8 mouse cellular contexts compared by ENCODE assay signal in genomic region chr13:117202755-117203471, GRCm38 (mm10). TPM values are rescaled to one million over a fixed set of nuclear protein-coding genes. Genes with fewer than 3 reads are reported as not detected.
DNase-seq lines count a peak whose midpoint lies in the region; ATAC-seq and TF ChIP-seq lines count a peak whose summit lies in the region.

No protein-coding gene starts in this region.

- no peak overlapping the region for H3K27ac ChIP-seq in ES-Bruce4 (ENCODE audit: insufficient read depth, low read length)
- no peak overlapping the region for H3K27ac ChIP-seq in forebrain, postnatal 0 days (ENCODE audit: low read depth, low read length)
- H3K27ac ChIP-seq in neural tube, embryonic 15.5 days (replicated peaks) = no peak overlapping the region

- H3K4me2 ChIP-seq in forebrain, postnatal 0 days (ENCODE audit: low read depth) = no peak overlapping the region
- H3K4me2 ChIP-seq in neural tube, embryonic 15.5 days = no peak overlapping the region

- H3K9ac ChIP-seq in ES-Bruce4 (ENCODE audit: low read depth, poor library complexity, severe bottlenecking) = no peak overlapping the region
- H3K9ac ChIP-seq in forebrain, postnatal 0 days = no peak overlapping the region
- H3K9ac ChIP-seq in neural tube, embryonic 15.5 days (replicated peaks) = no peak overlapping the region

- 44% methylated on average over 22 of the region's 22 CpGs for WGBS in forebrain, postnatal 0 days
- 48% methylated on average over 22 of the region's 22 CpGs for WGBS in neural tube, embryonic 15.5 days

- no peaks in the 10 kb centered on the region for H3K9me3 ChIP-seq in ES-Bruce4 (replicated peaks; ENCODE audit: control insufficient read depth, insufficient read depth, low read length, poor library complexity, severe bottlenecking)
- H3K9me3 ChIP-seq in forebrain, postnatal 0 days (ENCODE audit: low read length) = no peaks in the 10 kb centered on the region
- H3K9me3 ChIP-seq in neural tube, embryonic 15.5 days (replicated peaks) = no peaks in the 10 kb centered on the region

- TF ChIP-seq EP300 in ES-Bruce4 (IDR thresholded peaks at IDR 0.05; ENCODE audit: insufficient read depth, low read depth, low read length) = no peak

- intact Hi-C loops in left cerebral cortex, postnatal 25 days (cut with DNase I) = loop anchor here (1.0 to 5.0 kb wide), 3 partner anchors 82 to 109 kb away; no protein-coding TSS in a partner anchor
- intact Hi-C loops in left cerebral cortex, postnatal 36 days (cut with DNase I) = loop anchor here (1.0 to 5.0 kb wide), 2 partner anchors 86 to 109 kb away; no protein-coding TSS in a partner anchor
- intact Hi-C loops in gastrocnemius, postnatal 14 days (cut with DNase I; ENCODE audit: low total_unique reads) = loop anchor here (5.0 kb wide), 1 partner anchor 84 kb away; no protein-coding TSS in a partner anchor

- TF ChIP-seq CTCF in ES-Bruce4 (IDR thresholded peaks at IDR 0.05; ENCODE audit: low read depth, low read length) = peak; percentile 42
- TF ChIP-seq CTCF in forebrain, postnatal 0 days (IDR thresholded peaks at IDR 0.05; ENCODE audit: low read depth) = peak; percentile 70

- H3K4me3 ChIP-seq in ES-Bruce4 (ENCODE audit: low read depth, low read length) = no peak overlapping the region
- no peak overlapping the region for H3K4me3 ChIP-seq in forebrain, postnatal 0 days (ENCODE audit: low read depth, low read length)
- H3K4me3 ChIP-seq in neural tube, embryonic 15.5 days (replicated peaks) = no peak overlapping the region

- DNase-seq in left cerebral cortex, postnatal 25 days (ENCODE audit: low spot score in 2 of 2) = peak; percentile 42
- no peak for DNase-seq in left cerebral cortex, postnatal 36 days (ENCODE audit: low spot score in 2 of 2)
- DNase-seq in adrenal gland, postnatal 36 days = peak; percentile 64 to 65
- DNase-seq in forebrain, postnatal 0 days = peak; percentile 49
- DNase-seq in kidney, postnatal 4 days = peak; percentile 29 to 39
- no peak for DNase-seq in gastrocnemius, postnatal 14 days

- peaks cover 2% of the 10 kb centered on the region for H3K4me1 ChIP-seq in ES-Bruce4 (ENCODE audit: control insufficient read depth, insufficient read depth, low read length)
- H3K4me1 ChIP-seq in forebrain, postnatal 0 days (ENCODE audit: insufficient read depth) = no peaks in the 10 kb centered on the region
- no peaks in the 10 kb centered on the region for H3K4me1 ChIP-seq in neural tube, embryonic 15.5 days

- 0 out of 2 replicates have a peak, but pooled peaks have one; percentile 18 for ATAC-seq in forebrain, postnatal 0 days
- ATAC-seq in neural tube, embryonic 15.5 days (ENCODE audit: low FRiP score) = peak; percentile 65; the same call in 1 of the 2 replicates

- no peaks in the 10 kb centered on the region for H3K27me3 ChIP-seq in ES-Bruce4 (ENCODE audit: control insufficient read depth, insufficient read depth, low read length, poor library complexity, severe bottlenecking)
- H3K27me3 ChIP-seq in forebrain, postnatal 0 days (ENCODE audit: insufficient read depth, low read length) = no peaks in the 10 kb centered on the region
- H3K27me3 ChIP-seq in neural tube, embryonic 15.5 days (replicated peaks) = no peaks in the 10 kb centered on the region

- TF ChIP-seq POLR2A in ES-Bruce4 (IDR thresholded peaks at IDR 0.05; ENCODE audit: insufficient read depth, low read length) = no peak

- H3K36me3 ChIP-seq in ES-Bruce4 (ENCODE audit: control insufficient read depth, insufficient read depth, low read length, poor library complexity, severe bottlenecking) = no peaks in the 10 kb centered on the region
- H3K36me3 ChIP-seq in forebrain, postnatal 0 days (ENCODE audit: insufficient read depth) = no peaks in the 10 kb centered on the region
- H3K36me3 ChIP-seq in neural tube, embryonic 15.5 days = no peaks in the 10 kb centered on the region

RNA-seq across cellular contexts. Expression of gene Emb, which starts 5.4 kb away (rescaled TPM):
- total RNA-seq in left cerebral cortex, postnatal 25 days (2021) = 10 to 100 TPM; 24.8 to 29.9 TPM
- total RNA-seq in left cerebral cortex, postnatal 36 days (2021) = 10 to 100 TPM; 30.9 to 31.6 TPM
- 135 and 137 TPM in 2 replicates for polyA plus RNA-seq in ES-Bruce4 (2011; ENCODE audit: insufficient read depth, insufficient read length, low read depth, missing spikeins)
- 10 to 100 TPM; 16.9 to 84.2 TPM for total RNA-seq in adrenal gland, postnatal 36 days (2021)
- 9.8 and 12.3 TPM in 2 replicates for total RNA-seq in forebrain, postnatal 0 days (2014; rRNA removed)
- 8.5 and 11.6 TPM in 2 replicates for polyA plus RNA-seq in forebrain, postnatal 0 days (2015; fragmentation: Nextera tagmentation; extraction: Ambion mirVana)
- 13.7 and 20.0 TPM in 2 replicates for polyA plus RNA-seq in neural tube, embryonic 15.5 days (2015; fragmentation: Nextera tagmentation; extraction: Ambion mirVana)
- total RNA-seq in gastrocnemius, postnatal 14 days (2021) = 10 to 100 TPM; 12.5 to 13.3 TPM

RNA-seq across cellular contexts. Expression of gene Gm17509, which starts 18.0 kb away (rescaled TPM):
- 1 to 10 TPM in 1 of 2 experiments, under 1 TPM in 1; 0.92 to 1.1 TPM for total RNA-seq in left cerebral cortex, postnatal 25 days (2021)
- total RNA-seq in left cerebral cortex, postnatal 36 days (2021) = 1 to 10 TPM; 1.0 to 1.4 TPM
- polyA plus RNA-seq in ES-Bruce4 (2011; ENCODE audit: insufficient read depth, insufficient read length, low read depth, missing spikeins) = 0.27 and 0.58 TPM in 2 replicates
- under 1 TPM in 1 of 2 experiments, not detected in 1; 0.16 TPM for total RNA-seq in adrenal gland, postnatal 36 days (2021)
- 0.33 and 0.46 TPM in 2 replicates for total RNA-seq in forebrain, postnatal 0 days (2014; rRNA removed)
- polyA plus RNA-seq in forebrain, postnatal 0 days (2015; fragmentation: Nextera tagmentation; extraction: Ambion mirVana) = 0.07 and 0.09 TPM in 2 replicates
- polyA plus RNA-seq in neural tube, embryonic 15.5 days (2015; fragmentation: Nextera tagmentation; extraction: Ambion mirVana) = 0.47 and 0.50 TPM in 2 replicates
- total RNA-seq in gastrocnemius, postnatal 14 days (2021) = not detected

Comparison
In these comparisons a context has a peak if more than half of its experiments do, and no peak if none do; other contexts are left out.
1. DNase-seq: peak in left cerebral cortex, postnatal 25 days (2 of 2), adrenal gland, postnatal 36 days (2 of 2), forebrain, postnatal 0 days (single experiment) and kidney, postnatal 4 days (2 of 2); none in left cerebral cortex, postnatal 36 days (0 of 2) and gastrocnemius, postnatal 14 days (single experiment).